Mouse (Mus musculus) ES-E14 (cell line): ENCODE measurements at regions not wholly inside any gene's neighbourhood (a gene's known extent, or its start where the extent isn't known, plus 50 kb on each side); places are given as distances from the start of the nearest gene placed in this dataset.

Experiments
- DNase-seq: peaks from one replicate; pipeline ENCODE4 v3.0.0-alpha.2; 2013; ENCODE audit warnings: low read depth, low spot score
- H3K27ac ChIP-seq: 2 replicates; pipeline ENCODE4 v1.5.1; 2012; ENCODE audit warnings: low read depth, mild to moderate bottlenecking, low read length, moderate library complexity, mixed read lengths; ENCODE audit not compliant: poor library complexity, insufficient read depth, severe bottlenecking
- H3K36me3 ChIP-seq: 2 replicates; pipeline ENCODE4 v1.6.1; 2012; ENCODE audit warnings: mild to moderate bottlenecking, low read length, moderate library complexity, mixed read lengths; ENCODE audit not compliant: control insufficient read depth, poor library complexity, insufficient read depth, severe bottlenecking
- H3K4me1 ChIP-seq, 2 experiments: fragments of 150-350 bp in 1 of 2; sonication (generic) in 1 of 2; 2 replicates each; pipeline ENCODE4 v1.6.1; 2012; ENCODE audit warnings: low read length in 2 of 2, mild to moderate bottlenecking in 1 of 2, mixed read lengths in 1 of 2; ENCODE audit not compliant: control insufficient read depth in 2 of 2, insufficient read depth in 2 of 2, poor library complexity in 1 of 2
- H3K4me3 ChIP-seq, 2 experiments: fragments of 150-350 bp in 1 of 2; sonication (generic) in 1 of 2; 2 replicates each; pipeline ENCODE4 v1.5.1; 2012; ENCODE audit warnings: low read length in 2 of 2, low read depth in 1 of 2, mild to moderate bottlenecking in 1 of 2, mixed read lengths in 1 of 2; ENCODE audit not compliant: insufficient read depth in 1 of 2, poor library complexity in 1 of 2, severe bottlenecking in 1 of 2
- H3K9ac ChIP-seq: 2 replicates; pipeline ENCODE4 v1.6.1; 2012; ENCODE audit warnings: low read depth, mild to moderate bottlenecking, low read length, mixed read lengths; ENCODE audit not compliant: poor library complexity, insufficient read depth, severe bottlenecking
- H3K9me3 ChIP-seq: fragments of 150-350 bp; sonication (generic); 2 replicates; pipeline ENCODE4 v1.6.1; 2012; ENCODE audit warnings: low read depth, mild to moderate bottlenecking, low read length; ENCODE audit not compliant: control insufficient read depth, insufficient read depth
- CHD2 ChIP-seq: IDR thresholded peaks from 2 replicates; pipeline ENCODE4 v1.6.1; 2014; ENCODE audit warnings: mild to moderate bottlenecking, low read depth, low read length, inconsistent platforms
- HCFC1 ChIP-seq: IDR thresholded peaks from 2 replicates; pipeline ENCODE4 v1.6.1; 2012; ENCODE audit warnings: low read length, inconsistent platforms, borderline replicate concordance; ENCODE audit not compliant: insufficient read depth
- MAFK ChIP-seq: IDR thresholded peaks from 2 replicates; pipeline ENCODE4 v1.6.1; 2014; ENCODE audit warnings: mild to moderate bottlenecking, low read depth, low read length, inconsistent platforms; ENCODE audit not compliant: insufficient read depth
- ZC3H11A ChIP-seq: IDR thresholded peaks from 2 replicates; pipeline ENCODE4 v1.6.1; 2012; ENCODE audit warnings: low read depth, mild to moderate bottlenecking, inconsistent platforms, low read length, borderline replicate concordance
- ZNF384 ChIP-seq: IDR thresholded peaks from 2 replicates; pipeline ENCODE4 v1.6.1; 2012; ENCODE audit warnings: low read depth, low read length, inconsistent platforms
- in situ Hi-C, 2 experiments: fragments of 600-800 bp; cut with MboI; formaldehyde crosslinking; loops; one replicate each; pipeline ENCODE4 v1.15.1; 2025; ENCODE audit warnings: low sequenced_read_pairs in 2 of 2, inconsistent platforms in 1 of 2; ENCODE audit not compliant: unreplicated experiment in 2 of 2

DNA sequence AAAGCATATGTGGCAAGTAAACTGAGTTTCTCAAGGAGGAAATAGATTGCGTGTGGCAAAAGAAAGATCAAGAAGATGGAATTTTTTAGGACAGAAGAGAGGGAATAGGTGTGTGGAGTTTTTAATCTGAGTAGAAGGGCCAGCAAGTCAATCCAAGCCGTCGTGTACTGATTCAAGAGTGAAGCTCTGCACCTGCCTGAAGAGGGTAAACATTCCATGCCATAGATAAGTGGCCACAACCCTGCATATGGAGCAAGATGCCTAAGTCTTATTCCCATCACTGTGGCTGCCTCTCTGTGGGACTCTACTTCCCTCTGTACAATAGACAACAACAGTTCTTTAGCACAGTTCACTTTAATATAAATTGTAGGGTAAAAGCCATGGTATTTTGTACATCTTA lies 443.4 kb downstream of the Tns1 start:
- Histone ChIP-seq H3K36me3 (no peaks in the 10 kb centered on the region), H3K4me3 (no peak overlapping the region), H3K27ac (no peak overlapping the region), H3K9me3 (no peaks in the 10 kb centered on the region), H3K4me1 (no peaks in the 10 kb centered on the region), H3K9ac (no peak overlapping the region)
- TF ChIP-seq HCFC1 (no peak), ZC3H11A (no peak), ZNF384 (no peak), CHD2 (no peak), MAFK (no peak)
- in situ Hi-C loops: no loop called here
- DNase-seq: no peak

DNA sequence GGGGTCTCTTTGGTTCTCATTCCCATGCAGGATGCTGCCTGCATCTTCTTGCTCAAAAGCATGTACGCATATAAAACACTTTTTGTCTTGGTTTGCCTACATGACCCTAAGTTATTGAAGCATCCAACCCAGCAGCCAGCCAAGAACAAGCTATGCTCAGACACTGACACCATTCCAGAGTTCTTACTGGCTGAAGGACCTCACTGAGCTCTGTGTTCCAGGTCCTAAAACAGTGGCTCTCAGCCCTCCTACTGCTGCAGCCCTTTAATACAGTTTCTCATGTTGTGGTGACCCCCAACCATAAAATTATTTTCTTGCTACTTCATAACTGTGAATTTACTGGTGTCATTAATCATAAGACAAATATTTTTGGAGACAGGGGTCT lies 450.4 kb downstream of the Tns1 start:
- Histone ChIP-seq H3K9me3 (no peaks in the 10 kb centered on the region), H3K9ac (no peak overlapping the region), H3K36me3 (no peaks in the 10 kb centered on the region), H3K4me3 (no peak overlapping the region), H3K27ac (no peak overlapping the region), H3K4me1 (peaks cover 0 to 1% of the 10 kb centered on the region in 2 experiments; a peak in 2 of 4 replicates)
- in situ Hi-C loops: no loop called here
- TF ChIP-seq ZNF384 (no peak), HCFC1 (no peak), ZC3H11A (no peak), MAFK (no peak), CHD2 (no peak)
- DNase-seq: no peak

DNA sequence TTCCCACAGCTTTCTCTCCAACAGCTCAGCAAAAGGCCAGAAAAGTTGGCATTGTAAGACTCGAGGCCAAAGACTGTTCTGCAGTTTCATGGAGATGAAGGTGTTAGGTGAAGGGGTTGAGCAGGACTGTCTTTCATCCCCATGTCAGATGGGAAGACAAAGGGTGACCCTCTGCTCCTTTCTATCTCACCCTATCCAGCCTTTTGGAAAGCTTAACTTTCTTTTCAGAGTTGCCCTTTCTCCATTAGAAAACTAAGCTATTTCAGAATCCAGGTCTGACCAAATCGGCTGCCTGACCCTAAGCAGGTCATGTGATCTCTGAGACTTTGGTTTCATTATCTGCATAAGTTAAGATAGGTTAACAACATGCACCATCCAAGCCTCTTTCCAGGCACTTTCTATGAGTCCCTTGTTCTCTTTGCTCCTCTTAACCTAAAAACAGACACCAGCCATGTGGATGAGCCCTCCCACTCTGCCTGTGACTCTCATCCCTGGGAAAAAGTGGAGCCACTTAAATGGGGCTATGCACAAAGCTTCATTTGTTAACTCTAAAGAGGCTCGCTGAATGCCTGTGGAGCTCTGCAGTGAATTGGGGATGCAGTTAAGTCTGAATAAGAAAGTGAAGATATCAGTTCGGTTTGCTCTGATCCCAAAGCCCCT lies 450.9 kb downstream of the Tns1 start:
- in situ Hi-C loops: no loop called here
- no peak overlapping the region for H3K9ac ChIP-seq
- H3K9me3 ChIP-seq: no peaks in the 10 kb centered on the region
- TF ChIP-seq MAFK (no peak), ZNF384 (no peak), ZC3H11A (no peak)
- no peak overlapping the region for H3K4me3 ChIP-seq
- no peak for DNase-seq
- H3K4me1 ChIP-seq: peaks cover 2 to 4% of the 10 kb centered on the region in 2 experiments; a peak in 2 of 4 replicates
- no peaks in the 10 kb centered on the region for H3K36me3 ChIP-seq
- H3K27ac ChIP-seq: no peak overlapping the region

DNA sequence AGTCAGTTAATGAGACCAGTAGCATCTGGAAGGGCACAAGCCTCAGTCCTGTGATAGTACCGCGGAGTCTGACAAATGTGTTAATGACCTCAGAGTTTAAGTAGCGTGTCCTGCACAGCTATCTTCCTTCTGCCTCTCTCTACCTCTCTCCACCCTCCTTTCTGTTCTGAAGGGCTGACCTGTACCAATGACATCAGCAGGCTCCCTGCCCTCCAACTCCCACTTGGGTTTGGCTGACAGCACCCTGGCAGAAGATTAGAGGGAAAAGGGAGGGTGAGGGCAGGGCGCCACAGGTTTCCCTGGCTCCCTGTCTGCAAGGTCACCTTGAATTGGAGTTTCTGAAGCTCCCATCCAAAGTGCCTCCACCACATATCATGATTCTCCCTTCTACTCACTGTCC lies 452.0 kb downstream of the Tns1 start:
- in situ Hi-C loops: no loop called here
- TF ChIP-seq CHD2 (no peak), MAFK (no peak), ZC3H11A (no peak), ZNF384 (no peak), HCFC1 (no peak)
- no peak overlapping the region for H3K9ac ChIP-seq
- peaks cover 2 to 4% of the 10 kb centered on the region in 2 experiments; a peak in 2 of 4 replicates for H3K4me1 ChIP-seq
- no peaks in the 10 kb centered on the region for H3K36me3 ChIP-seq
- no peak for DNase-seq
- H3K4me3 ChIP-seq: no peak overlapping the region
- H3K9me3 ChIP-seq: no peaks in the 10 kb centered on the region
- no peak overlapping the region for H3K27ac ChIP-seq

DNA sequence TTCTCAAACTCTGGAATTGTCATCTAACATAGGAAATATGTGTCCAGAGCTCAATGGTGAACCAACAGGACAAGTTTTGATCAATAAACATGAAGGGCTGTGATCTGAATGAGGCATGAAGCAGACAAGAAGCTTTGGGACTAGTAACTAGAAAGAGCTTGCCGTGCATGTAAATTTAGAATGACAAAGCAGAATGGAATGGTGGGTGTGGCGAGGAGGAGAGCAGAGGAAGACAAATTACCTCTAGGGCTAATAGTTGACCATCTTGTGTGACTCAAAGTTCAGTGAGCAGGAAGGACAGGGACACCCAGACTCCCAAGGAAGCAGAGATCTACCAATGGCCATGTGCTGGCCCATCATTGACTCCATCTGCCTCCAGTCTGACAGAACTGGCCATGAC lies 455.6 kb downstream of the Tns1 start:
- H3K27ac ChIP-seq: no peak overlapping the region
- TF ChIP-seq ZC3H11A (no peak), ZNF384 (no peak), MAFK (no peak), HCFC1 (no peak)
- H3K9ac ChIP-seq: no peak overlapping the region
- DNase-seq: peak; percentile 28
- in situ Hi-C loops: no loop called here
- peaks cover 2 to 4% of the 10 kb centered on the region in 2 experiments; a peak in 2 of 4 replicates for H3K4me1 ChIP-seq
- no peaks in the 10 kb centered on the region for H3K36me3 ChIP-seq
- H3K9me3 ChIP-seq: no peaks in the 10 kb centered on the region
- no peak overlapping the region for H3K4me3 ChIP-seq
